Mouse (Mus musculus) cerebellum, adult 2 months (tissue): ENCODE measurements around the gene Vars2.

Experiments used
- CTCF ChIP-seq: fragments of 200-500 bp; IDR thresholded peaks from 2 replicates; pipeline ENCODE4 v1.5.1; 2011; ENCODE audit warnings: low read depth, mild to moderate bottlenecking, control low read depth, low read length, moderate library complexity, borderline replicate concordance; ENCODE audit not compliant: insufficient read depth
- POLR2A ChIP-seq: fragments of 200-500 bp; IDR thresholded peaks from 2 replicates; pipeline ENCODE4 v1.6.1; 2011; ENCODE audit warnings: low read length, control low read depth, borderline replicate concordance; ENCODE audit not compliant: insufficient read depth

- no peak for TF ChIP-seq CTCF
- TF ChIP-seq POLR2A, result no peak
Observed at GRCm38 (mm10) chr17:35636363-35636762, 31.0 kb downstream of the Vars2 start.
